In the genomic region with DNA sequence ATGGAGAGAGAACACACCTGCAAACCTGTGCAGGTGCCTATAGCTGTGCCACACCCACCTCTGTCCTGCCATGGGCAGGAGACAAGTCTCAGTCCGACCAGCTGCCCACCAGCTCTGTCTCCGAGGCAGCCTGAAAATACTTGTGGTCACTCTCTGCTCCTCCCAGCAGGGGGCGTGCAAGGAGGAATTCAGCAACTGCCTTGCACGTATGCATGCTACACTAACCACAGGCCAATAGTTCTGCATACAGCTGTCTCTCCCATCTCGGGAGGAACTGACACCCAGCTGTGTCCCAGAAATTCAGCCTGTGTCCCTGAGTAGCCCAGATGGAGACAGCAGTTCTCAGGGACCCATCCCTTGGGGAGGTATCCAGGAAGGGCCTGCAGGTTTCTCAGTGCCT, we compare ENCODE assay signal across 9 mouse cellular contexts. TPM values are rescaled to one million over a fixed set of nuclear protein-coding genes. Genes with fewer than 3 reads are reported as not detected.
DNase-seq lines count a peak whose midpoint lies in the region; ATAC-seq and TF ChIP-seq lines count a peak whose summit lies in the region.
"Had no signal": no experiment of that assay in that cellular context is flagged by ENCODE, and none has a peak within 500 bp of the region (broad histone marks: within the 10 kb centered on the region; RNA-seq: fewer than 3 reads in every experiment).

No protein-coding gene starts in this region.

- DNase-seq in 3T3-L1 (ENCODE audit: low read depth, low spot score) (peak; percentile 75), G1E (ENCODE audit: low spot score) (peak; percentile 59)
- DNase-seq in cerebellum, postnatal 36 days, result peak; percentile 22 to 26
- peak; percentile 54 to 78 for DNase-seq in gastrocnemius, postnatal 4 days (ENCODE audit: low spot score in 2 of 2)
- peak; percentile 56 for DNase-seq in liver, embryonic 13.5 days
- DNase-seq in thymus, postnatal 25 days, result peak; percentile 74

- no peak for TF ChIP-seq POLR2A in olfactory bulb, adult 2 months (IDR thresholded peaks at IDR 0.05; ENCODE audit: insufficient read depth, low read depth, low read length)

- H3K9me3 ChIP-seq in G1E (replicated peaks), result peaks cover 4% of the 10 kb centered on the region; the same call in 1 of the 2 replicates
- H3K9me3 ChIP-seq in kidney, embryonic 16.5 days (ENCODE audit: low read length), result no peaks in the 10 kb centered on the region
- H3K9me3 ChIP-seq in liver, embryonic 13.5 days (replicated peaks), result no peaks in the 10 kb centered on the region

- no peak overlapping the region for H3K4me2 ChIP-seq in kidney, embryonic 16.5 days (replicated peaks; ENCODE audit: low read depth, low read length)
- no peak overlapping the region for H3K4me2 ChIP-seq in liver, embryonic 13.5 days

- TF ChIP-seq CTCF in G1E (IDR thresholded peaks at IDR 0.05; ENCODE audit: low read depth, low read length), result peak; percentile 75
- TF ChIP-seq CTCF in olfactory bulb, adult 2 months (IDR thresholded peaks at IDR 0.05; ENCODE audit: insufficient read depth, low read depth, low read length), result peak; percentile 59; the same call in 1 of the 2 replicates

- no peak for ATAC-seq in G1E (ENCODE audit: extremely low read depth, insufficient number of reproducible peaks, low FRiP score, poor library complexity, severe bottlenecking)
- ATAC-seq in kidney, embryonic 16.5 days (ENCODE audit: low FRiP score, low TSS enrichment), result peak; percentile 36; the same call in 1 of the 2 replicates
- ATAC-seq in liver, embryonic 13.5 days (ENCODE audit: low read depth), result peak; percentile 22; the same call in 1 of the 2 replicates

- no peaks in the 10 kb centered on the region for H3K36me3 ChIP-seq in G1E (replicated peaks)
- no peaks in the 10 kb centered on the region for H3K36me3 ChIP-seq in kidney, embryonic 16.5 days (ENCODE audit: insufficient read depth, low read length)
- H3K36me3 ChIP-seq in liver, embryonic 13.5 days, result no peaks in the 10 kb centered on the region

- H3K27ac ChIP-seq in kidney, embryonic 16.5 days (ENCODE audit: low read length), result no peak overlapping the region
- no peak overlapping the region for H3K27ac ChIP-seq in liver, embryonic 13.5 days
- no peak overlapping the region for H3K27ac ChIP-seq in olfactory bulb, adult 2 months (ENCODE audit: insufficient read depth, low read depth, low read length)

- H3K9ac ChIP-seq in kidney, embryonic 16.5 days (replicated peaks; ENCODE audit: low read length), result no peak overlapping the region
- no peak overlapping the region for H3K9ac ChIP-seq in liver, embryonic 13.5 days

- H3K4me3 ChIP-seq in G1E (ENCODE audit: low read depth, low read length), result no peak overlapping the region
- no peak overlapping the region for H3K4me3 ChIP-seq in kidney, embryonic 16.5 days (ENCODE audit: low read length)
- no peak overlapping the region for H3K4me3 ChIP-seq in liver, embryonic 13.5 days (replicated peaks)
- no peak overlapping the region for H3K4me3 ChIP-seq in olfactory bulb, adult 2 months (ENCODE audit: insufficient read depth, low read depth, low read length)

- WGBS in kidney, embryonic 16.5 days, result 6% methylated on average over 5 of the region's 5 CpGs
- WGBS in liver, embryonic 13.5 days (ENCODE audit: insufficient replicate concordance), result 6% methylated on average over 5 of the region's 5 CpGs
- 15% methylated on average over 5 of the region's 5 CpGs for WGBS in olfactory bulb, adult 2 months

- peaks cover 45% of the 10 kb centered on the region for H3K27me3 ChIP-seq in G1E (ENCODE audit: insufficient read depth, low read length)
- no peaks in the 10 kb centered on the region for H3K27me3 ChIP-seq in kidney, embryonic 16.5 days (ENCODE audit: insufficient read depth, low read length)
- no peaks in the 10 kb centered on the region; the same call in 1 of the 2 replicates for H3K27me3 ChIP-seq in liver, embryonic 13.5 days

- peaks cover 11% of the 10 kb centered on the region for H3K4me1 ChIP-seq in G1E (ENCODE audit: insufficient read depth, low read depth, low read length)
- H3K4me1 ChIP-seq in kidney, embryonic 16.5 days (ENCODE audit: insufficient read depth, low read length), result peaks cover 11% of the 10 kb centered on the region
- peaks cover 11% of the 10 kb centered on the region; the same call in 1 of the 2 replicates for H3K4me1 ChIP-seq in liver, embryonic 13.5 days (replicated peaks)
- peaks cover 4% of the 10 kb centered on the region for H3K4me1 ChIP-seq in olfactory bulb, adult 2 months (ENCODE audit: control insufficient read depth, insufficient read depth, low read length)

RNA-seq across cellular contexts. Expression of a gene that starts 9.3 kb away (rescaled TPM):
- total RNA-seq in G1E (2014; fragmentation: Nextera tagmentation), result 3.3 and 3.8 TPM in 2 replicates
- 5.6 and 6.4 TPM in 2 replicates for total RNA-seq in G1E (2017)
- 10.0 and 12.2 TPM in 2 replicates for polyA plus RNA-seq in G1E (2012)
- 1 to 10 TPM; 3.7 to 4.5 TPM for total RNA-seq in gastrocnemius, postnatal 4 days (2021)
- 6.0 and 8.0 TPM in 2 replicates for polyA plus RNA-seq in kidney, embryonic 16.5 days (2015; fragmentation: Nextera tagmentation; extraction: Ambion mirVana)
- 6.9 TPM in 2 replicates for polyA plus RNA-seq in liver, embryonic 13.5 days (2015; fragmentation: Nextera tagmentation; extraction: Ambion mirVana)
- polyA plus RNA-seq in olfactory bulb, adult 2 months (2012; ENCODE audit: insufficient read depth, insufficient read length, low replicate concordance, missing spikeins), result not detected in 2 replicates

RNA-seq across cellular contexts. Expression of a gene that starts 9.4 kb away (rescaled TPM):
- total RNA-seq in G1E (2014; fragmentation: Nextera tagmentation) (1.7 TPM in 1 of 2 replicates, not detected in the other), G1E (2017) (0.06 and 0.22 TPM in 2 replicates)
- 0.30 and 0.44 TPM in 2 replicates for polyA plus RNA-seq in G1E (2012)
- 10 to 100 TPM; 37.6 to 40.5 TPM for total RNA-seq in gastrocnemius, postnatal 4 days (2021)
- polyA plus RNA-seq in kidney, embryonic 16.5 days (2015; fragmentation: Nextera tagmentation; extraction: Ambion mirVana), result 34.5 and 36.3 TPM in 2 replicates
- 1.5 and 1.6 TPM in 2 replicates for polyA plus RNA-seq in liver, embryonic 13.5 days (2015; fragmentation: Nextera tagmentation; extraction: Ambion mirVana)
- polyA plus RNA-seq in olfactory bulb, adult 2 months (2012; ENCODE audit: insufficient read depth, insufficient read length, low replicate concordance, missing spikeins), result not detected in 2 replicates

RNA-seq across cellular contexts. Expression of a gene that starts 45.9 kb away (rescaled TPM):
- total RNA-seq in G1E (2014; fragmentation: Nextera tagmentation), result 1.6 TPM in 1 of 2 replicates, not detected in the other
- 0.46 and 1.3 TPM in 2 replicates for total RNA-seq in G1E (2017)
- 0.13 TPM in 1 of 2 replicates, not detected in the other for polyA plus RNA-seq in G1E (2012)
- total RNA-seq in gastrocnemius, postnatal 4 days (2021), result not detected
- 0.30 and 0.37 TPM in 2 replicates for polyA plus RNA-seq in kidney, embryonic 16.5 days (2015; fragmentation: Nextera tagmentation; extraction: Ambion mirVana)
- not detected in 2 replicates for polyA plus RNA-seq in liver, embryonic 13.5 days (2015; fragmentation: Nextera tagmentation; extraction: Ambion mirVana)
- not detected in 2 replicates for polyA plus RNA-seq in olfactory bulb, adult 2 months (2012; ENCODE audit: insufficient read depth, insufficient read length, low replicate concordance, missing spikeins)
- polyA plus RNA-seq: gonadal fat pad, adult 2 months had no signal

RNA-seq across cellular contexts. Expression of a gene that starts 49.6 kb away (rescaled TPM):
- total RNA-seq in G1E (2014; fragmentation: Nextera tagmentation), result 138 and 150 TPM in 2 replicates
- 201 and 265 TPM in 2 replicates for total RNA-seq in G1E (2017)
- 270 and 339 TPM in 2 replicates for polyA plus RNA-seq in G1E (2012)
- total RNA-seq in gastrocnemius, postnatal 4 days (2021), result 10 to 100 TPM; 90.5 to 92.1 TPM
- polyA plus RNA-seq in kidney, embryonic 16.5 days (2015; fragmentation: Nextera tagmentation; extraction: Ambion mirVana), result 302 and 320 TPM in 2 replicates
- polyA plus RNA-seq in liver, embryonic 13.5 days (2015; fragmentation: Nextera tagmentation; extraction: Ambion mirVana), result 132 and 152 TPM in 2 replicates
- not detected in 2 replicates for polyA plus RNA-seq in olfactory bulb, adult 2 months (2012; ENCODE audit: insufficient read depth, insufficient read length, low replicate concordance, missing spikeins)

Comparison
In these comparisons a context has a peak if more than half of its experiments do, and no peak if none do; other contexts are left out.
1. DNase-seq: peak in every context shown above with its lines; median percentile 75 in 3T3-L1; 74 in thymus, postnatal 25 days; 66 in gastrocnemius, postnatal 4 days; 59 in G1E; 56 in liver, embryonic 13.5 days; 24 in cerebellum, postnatal 36 days.
2. RNA of a gene that starts 9.4 kb away (polyA plus RNA-seq): 34.5 to 36.3 TPM in kidney, embryonic 16.5 days; 1.5 to 1.6 TPM in liver, embryonic 13.5 days, 0.30 to 0.44 TPM in G1E and not detected in olfactory bulb, adult 2 months; every median in the first group is over 10 times any median in the second.